Mouse (Mus musculus): ENCODE data around the gene Aftph. TPM values are rescaled to one million over a fixed set of nuclear protein-coding genes. Genes with fewer than 3 reads are reported as not detected.

The Aftph gene
- polyA plus RNA-seq, 2 experiments from 2014 or later, result 43.3 to 57.5 TPM

GRCm38 (mm10) chr11:20723572-20723971 is 17.8 kb downstream of the Aftph start:
- no peak for ATAC-seq

- ATAC-seq, result peak; percentile 67
These were observed 29.2 kb downstream of the Aftph start for GRCm38 (mm10) chr11:20712068-20712671.

- peak; percentile 88 for ATAC-seq
These were observed 50.4 kb downstream of the Aftph start for GRCm38 (mm10) chr11:20691000-20691399.

- no peak for ATAC-seq
These were observed 59.7 kb downstream of the Aftph start for GRCm38 (mm10) chr11:20681679-20682078.

- no peak for ATAC-seq
These were observed 60.6 kb downstream of the Aftph start for GRCm38 (mm10) chr11:20680781-20681180.

- ATAC-seq, result no peak
These were observed 62.0 kb downstream of the Aftph start for GRCm38 (mm10) chr11:20679396-20679795.

- ATAC-seq, result no peak
These were observed 68.9 kb downstream of the Aftph start for GRCm38 (mm10) chr11:20672513-20672912.

- no peak for ATAC-seq
These were observed 69.5 kb downstream of the Aftph start for GRCm38 (mm10) chr11:20671789-20672392.

GRCm38 (mm10) chr11:20664878-20665277 is 76.5 kb downstream of the Aftph start:
- no peak for ATAC-seq

GRCm38 (mm10) chr11:20663580-20664198 is 77.7 kb downstream of the Aftph start:
- ATAC-seq, result no peak

GRCm38 (mm10) chr11:20662811-20663210 is 78.6 kb downstream of the Aftph start:
- no peak for ATAC-seq

GRCm38 (mm10) chr11:20661652-20662051 is 79.7 kb downstream of the Aftph start:
- peak; percentile 78 for ATAC-seq

- no peak for ATAC-seq
These were observed 81.0 kb downstream of the Aftph start for GRCm38 (mm10) chr11:20660111-20661097.

- ATAC-seq, result no peak
These were observed 82.3 kb downstream of the Aftph start for GRCm38 (mm10) chr11:20659094-20659493.

- ATAC-seq, result peak; percentile 35
These were observed 84.7 kb downstream of the Aftph start for GRCm38 (mm10) chr11:20656711-20657057.

GRCm38 (mm10) chr11:20655795-20656710 is 85.3 kb downstream of the Aftph start:
- ATAC-seq, result peak; percentile 11

- no peak for ATAC-seq
These were observed 90.2 kb downstream of the Aftph start for GRCm38 (mm10) chr11:20651166-20651565.

GRCm38 (mm10) chr11:20650006-20650639 is 91.3 kb downstream of the Aftph start:
- no peak for ATAC-seq

GRCm38 (mm10) chr11:20649477-20649876 is 91.9 kb downstream of the Aftph start:
- ATAC-seq, result no peak

GRCm38 (mm10) chr11:20647902-20648625 is 93.3 kb downstream of the Aftph start:
- ATAC-seq, result no peak
